Mouse (Mus musculus) kidney, embryonic 16.5 days (tissue): ENCODE measurements around the gene Nutf2. TPM values are rescaled to one million over a fixed set of nuclear protein-coding genes. Genes with fewer than 3 reads are reported as not detected.
A peak's percentile ranks its signal among the peaks of the same experiment; 100 is the strongest.

ENCODE experiments used
- ATAC-seq: fragments of 200-750 bp; cut with Nextera tagmentation; 2 replicates; pipeline ENCODE4 v1.8.0; 2017; ENCODE audit warnings: moderate TSS enrichment; ENCODE audit not compliant: low FRiP score, low TSS enrichment
- H3K27ac ChIP-seq: fragments of 300-500 bp; sonication (generic); 2 replicates; pipeline ENCODE4 v1.5.1; 2014; ENCODE audit warnings: low read length
- H3K27me3 ChIP-seq: fragments of 300-500 bp; sonication (generic); 2 replicates; pipeline ENCODE4 v1.6.1; 2014; ENCODE audit warnings: low read length, control low read depth, mixed read lengths; ENCODE audit not compliant: insufficient read depth
- H3K36me3 ChIP-seq: fragments of 300-500 bp; sonication (generic); 2 replicates; pipeline ENCODE4 v1.6.1; 2014; ENCODE audit warnings: low read length, control low read depth, mixed read lengths; ENCODE audit not compliant: insufficient read depth
- H3K4me1 ChIP-seq: fragments of 300-500 bp; sonication (generic); 2 replicates; pipeline ENCODE4 v1.6.1; 2014; ENCODE audit warnings: low read length, control low read depth, mixed read lengths; ENCODE audit not compliant: insufficient read depth
- H3K4me2 ChIP-seq: fragments of 300-500 bp; sonication (generic); replicated peaks from 2 replicates; pipeline ENCODE4 v1.6.1; 2014; ENCODE audit warnings: low read depth, low read length
- H3K4me3 ChIP-seq: fragments of 300-500 bp; sonication (generic); 2 replicates; pipeline ENCODE4 v1.5.1; 2014; ENCODE audit warnings: mild to moderate bottlenecking, low read length
- H3K9ac ChIP-seq: fragments of 300-500 bp; sonication (generic); replicated peaks from 2 replicates; pipeline ENCODE4 v1.6.1; 2014; ENCODE audit warnings: low read length
- H3K9me3 ChIP-seq: fragments of 300-500 bp; sonication (generic); 2 replicates; pipeline ENCODE4 v1.6.1; 2016; ENCODE audit warnings: low read length, control low read depth
- WGBS: fragments of 180-500 bp; shearing (Covaris S2); extraction: QIAGEN DNeasy Blood & Tissue Kit; methylation state at CpG from one replicate; pipeline ENCODE4 v1.1.7; 2014; 5-methylcytosine and 5-hydroxymethylcytosine counted together
- polyA plus RNA-seq: library from polyadenylated mRNA; unstranded; fragments of >200 nt; fragmentation: Nextera tagmentation; extraction: Ambion mirVana; gene quantifications from 2 replicates; pipeline ENCODE4 v1.2.1, GENCODE M21; 2015

The Nutf2 gene
- polyA plus RNA-seq, 1 experiment from 2014 or later = 242 TPM

DNA sequence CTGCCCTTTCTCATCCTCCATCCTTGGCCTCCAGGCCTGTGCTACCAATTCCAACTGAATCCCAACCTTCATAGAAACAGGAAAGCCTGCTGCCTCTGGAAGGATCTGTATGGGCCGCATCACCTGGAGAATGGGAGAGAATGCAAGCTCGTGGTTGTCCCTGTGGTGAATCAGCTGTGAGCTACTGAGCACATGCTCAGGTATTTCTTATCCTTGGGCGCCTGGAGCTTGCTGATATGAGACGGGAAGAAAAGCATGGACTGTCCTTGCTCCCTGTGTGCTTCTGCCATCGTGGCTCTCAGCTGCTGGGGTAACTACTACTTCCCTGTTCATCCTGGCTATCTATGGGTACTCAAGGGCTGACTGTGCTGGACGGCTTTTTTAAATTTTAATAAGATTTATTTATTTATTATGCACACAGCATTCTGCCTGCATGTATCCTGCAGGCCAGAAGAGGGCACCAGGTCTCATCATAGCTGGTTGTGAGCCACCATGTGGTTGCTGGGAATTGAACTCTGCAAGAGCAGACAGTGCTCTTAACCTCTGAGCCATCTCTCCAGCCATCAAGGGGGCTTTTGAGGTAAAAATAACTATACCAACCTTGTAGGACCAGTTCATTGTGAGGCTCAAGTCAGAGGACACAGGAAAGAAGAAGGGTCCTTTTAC lies 6.1 kb downstream of the Nutf2 start:
- Histone ChIP-seq H3K4me3 (no peak overlapping the region), H3K9ac (no peak overlapping the region), H3K36me3 (peaks cover 44% of the 10 kb centered on the region), H3K27ac (no peak overlapping the region), H3K9me3 (no peaks in the 10 kb centered on the region), H3K4me1 (peaks cover 11% of the 10 kb centered on the region), H3K27me3 (no peaks in the 10 kb centered on the region), H3K4me2 (no peak overlapping the region)
- WGBS = 80% methylated on average over 6 of the region's 6 CpGs
- ATAC-seq = no peak

DNA sequence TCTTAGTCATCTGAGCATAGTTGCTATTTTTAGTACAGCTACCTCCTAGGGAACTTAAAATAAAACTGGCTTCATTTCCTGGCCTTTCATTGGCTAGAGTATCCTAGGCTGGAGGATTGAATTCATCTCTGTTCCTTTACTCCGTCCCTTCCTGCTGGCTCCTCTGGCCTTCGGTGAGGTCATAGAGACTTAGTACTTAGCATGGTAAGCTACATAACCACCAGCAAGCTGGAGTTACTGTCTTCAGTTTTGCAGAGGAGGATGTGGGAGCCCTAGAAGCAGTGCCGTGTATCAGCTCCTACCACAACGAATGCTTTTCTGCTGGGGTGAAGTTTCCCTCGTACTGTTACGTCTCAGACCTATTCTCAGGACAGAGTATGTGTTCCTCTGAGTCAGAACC lies 13.9 kb downstream of the Nutf2 start:
- no peak overlapping the region for H3K4me3 ChIP-seq
- H3K9me3 ChIP-seq = no peaks in the 10 kb centered on the region
- H3K4me2 ChIP-seq = no peak overlapping the region
- no peaks in the 10 kb centered on the region for H3K4me1 ChIP-seq
- H3K27ac ChIP-seq = peak overlapping the region; percentile 61; the same call in 1 of the 2 replicates
- no peaks in the 10 kb centered on the region for H3K27me3 ChIP-seq
- ATAC-seq = no peak
- peaks cover 63% of the 10 kb centered on the region for H3K36me3 ChIP-seq
- WGBS = 80% methylated on average over 6 of the region's 6 CpGs
- no peak overlapping the region for H3K9ac ChIP-seq

DNA sequence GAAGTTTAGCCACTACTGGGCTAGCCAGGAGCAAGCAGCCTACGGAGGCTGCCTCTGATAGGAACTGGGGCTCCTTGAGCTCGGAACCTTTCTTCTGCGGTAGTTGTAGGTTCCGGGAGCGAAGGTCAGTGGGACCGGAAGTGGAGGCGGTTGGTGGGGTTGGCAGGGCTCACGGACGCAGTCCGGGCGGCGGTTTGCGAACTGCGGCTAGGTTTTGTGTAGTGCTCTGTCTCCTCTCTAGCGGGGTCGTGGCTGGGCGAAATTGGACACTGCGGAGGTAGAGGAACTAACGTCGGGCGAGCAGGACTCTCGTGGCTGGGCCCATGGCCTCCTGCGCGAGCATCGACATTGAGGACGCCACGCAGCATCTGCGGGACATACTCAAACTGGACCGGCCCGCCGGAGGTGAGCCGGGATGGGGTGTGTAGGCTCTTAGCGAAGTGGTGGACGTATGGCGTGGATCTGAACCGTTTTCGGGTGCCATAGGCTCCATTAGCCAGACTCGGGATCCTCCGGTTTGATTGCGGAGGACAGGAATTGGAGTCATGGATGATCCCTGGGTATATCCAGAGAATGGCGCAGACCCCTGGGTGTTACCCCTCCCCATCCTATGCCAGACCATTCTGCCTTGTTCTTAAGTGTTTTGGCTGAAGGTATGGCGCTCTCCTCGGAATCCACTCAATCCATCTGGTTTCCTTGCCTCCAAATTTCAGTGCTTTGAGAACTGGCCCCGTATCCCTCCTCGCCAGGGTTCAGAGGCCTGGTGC lies 20.6 kb downstream of the Nutf2 start, which contains the start of gene Edc4:
TSS of gene Edc4 (plus strand) at position 128 of the 767 bp plus-strand sequence.
- peak; percentile 84 for ATAC-seq
- H3K27me3 ChIP-seq = no peaks in the 10 kb centered on the region
- H3K9me3 ChIP-seq = no peaks in the 10 kb centered on the region
- WGBS = under 1% methylated on average over 45 of the region's 45 CpGs
- peaks cover 46% of the 10 kb centered on the region for H3K36me3 ChIP-seq
- peak within 1 kb of the TSS; percentile 44; the same call in 1 of the 2 replicates for H3K27ac ChIP-seq
- peak within 1 kb of the TSS; percentile 87 for H3K4me2 ChIP-seq
- peak within 1 kb of the TSS; percentile 92 for H3K9ac ChIP-seq
- H3K4me1 ChIP-seq = peaks cover 18% of the 10 kb centered on the region
- peak within 1 kb of the TSS; percentile 85 for H3K4me3 ChIP-seq

DNA sequence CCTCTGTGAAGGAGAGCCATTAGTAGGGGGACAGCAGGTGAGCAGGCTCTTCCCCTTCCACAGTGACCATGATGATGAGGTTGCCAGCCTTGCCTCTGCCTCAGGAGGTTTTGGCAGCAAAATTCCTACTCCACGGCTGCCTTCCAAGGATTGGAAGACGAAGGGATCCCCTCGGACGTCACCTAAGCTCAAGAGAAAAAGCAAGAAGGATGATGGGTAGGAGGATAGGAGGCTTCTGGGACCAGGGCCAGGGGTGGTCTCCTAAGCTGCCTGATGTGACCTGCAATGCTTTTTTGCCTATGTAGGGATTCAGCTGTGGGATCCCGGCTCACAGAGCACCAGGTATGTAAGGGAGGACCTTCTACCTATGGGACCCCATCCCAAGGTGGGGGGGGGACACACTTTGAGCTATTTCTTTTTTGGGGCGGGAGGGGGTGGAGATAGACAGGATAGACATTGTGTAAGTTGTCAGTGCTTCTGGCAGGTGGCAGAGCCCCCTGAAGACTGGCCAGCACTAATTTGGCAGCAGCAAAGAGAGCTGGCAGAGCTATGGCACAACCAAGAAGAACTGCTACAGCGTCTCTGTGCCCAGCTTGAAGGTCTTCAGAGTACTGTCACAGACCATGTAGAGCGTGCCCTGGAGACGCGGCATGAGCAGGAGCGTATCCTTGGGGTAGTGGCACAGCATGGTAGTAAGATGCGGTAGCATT lies 29.5 kb downstream of the Nutf2 start:
- Histone ChIP-seq H3K4me3 (no peak overlapping the region), H3K9ac (no peak overlapping the region), H3K36me3 (peaks cover 76% of the 10 kb centered on the region), H3K4me2 (no peak overlapping the region), H3K27ac (no peak overlapping the region), H3K27me3 (no peaks in the 10 kb centered on the region), H3K9me3 (no peaks in the 10 kb centered on the region), H3K4me1 (peaks cover 3% of the 10 kb centered on the region; the same call in 1 of the 2 replicates)
- WGBS = 93% methylated on average over 12 of the region's 12 CpGs
- no peak for ATAC-seq

DNA sequence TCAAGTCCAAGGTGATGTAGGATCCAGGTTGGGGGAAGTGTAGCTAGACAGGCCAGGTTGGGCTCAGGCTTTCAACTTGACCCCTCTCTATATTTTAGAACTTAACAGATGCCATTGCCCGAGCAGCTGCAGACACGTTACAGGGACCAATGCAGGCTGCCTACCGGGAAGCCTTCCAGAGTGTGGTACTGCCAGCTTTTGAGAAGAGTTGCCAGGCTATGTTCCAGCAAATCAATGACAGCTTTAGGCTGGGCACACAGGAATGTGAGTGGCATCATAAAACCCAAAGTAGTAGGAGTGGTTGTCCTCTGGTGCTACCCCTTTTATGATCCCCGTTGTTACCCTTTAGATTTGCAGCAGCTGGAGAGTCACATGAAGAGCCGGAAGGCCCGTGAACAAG lies 30.5 kb downstream of the Nutf2 start:
- ATAC-seq = no peak
- Histone ChIP-seq H3K27ac (no peak overlapping the region), H3K9ac (no peak overlapping the region), H3K36me3 (peaks cover 66% of the 10 kb centered on the region), H3K27me3 (no peaks in the 10 kb centered on the region), H3K4me1 (peaks cover 3% of the 10 kb centered on the region; the same call in 1 of the 2 replicates), H3K4me3 (no peak overlapping the region), H3K4me2 (no peak overlapping the region), H3K9me3 (no peaks in the 10 kb centered on the region)
- 72% methylated on average over 6 of the region's 6 CpGs for WGBS

- WGBS = 80% methylated on average over 6 of the region's 6 CpGs
Observed at GRCm38 (mm10) chr8:105892432-105892831, 32.1 kb downstream of the Nutf2 start.

DNA sequence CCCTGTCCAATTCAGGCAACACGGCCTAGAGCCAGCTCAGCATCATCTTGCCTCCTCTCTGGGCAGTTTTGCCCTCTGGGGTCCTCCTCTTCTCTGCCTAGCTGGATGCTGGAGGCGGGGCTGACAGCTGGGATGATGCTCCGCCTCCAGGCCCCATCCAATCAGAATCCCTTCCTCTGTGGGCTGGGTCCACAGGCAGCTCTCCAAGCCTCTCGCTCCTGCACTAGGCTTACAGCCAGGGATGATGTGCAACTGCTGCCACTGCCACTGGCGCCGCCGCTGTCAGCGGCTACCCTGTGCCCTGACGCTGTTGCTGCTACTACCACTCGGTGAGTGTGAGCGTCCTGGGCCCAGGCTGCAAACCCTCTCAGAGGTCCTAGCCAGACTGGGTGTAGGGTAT lies 33.0 kb downstream of the Nutf2 start, which contains the start of gene Nrn1l:
TSS of gene Nrn1l (plus strand) at position 229 of the 400 bp plus-strand sequence.
- no peaks in the 10 kb centered on the region for H3K27me3 ChIP-seq
- peak; percentile 90 for ATAC-seq
- WGBS = 5% methylated on average over 11 of the region's 11 CpGs
- no peak within 1 kb of the TSS for H3K4me3 ChIP-seq
- H3K9me3 ChIP-seq = no peaks in the 10 kb centered on the region
- peaks cover 3% of the 10 kb centered on the region; the same call in 1 of the 2 replicates for H3K4me1 ChIP-seq
- H3K9ac ChIP-seq = no peak within 1 kb of the TSS
- no peak within 1 kb of the TSS for H3K4me2 ChIP-seq
- H3K36me3 ChIP-seq = peaks cover 42% of the 10 kb centered on the region
- H3K27ac ChIP-seq = no peak within 1 kb of the TSS

More at GRCm38 (mm10) chr8:105892432-105892831, 32.1 kb downstream of the Nutf2 start:
- no peak for ATAC-seq
- H3K36me3 ChIP-seq = peaks cover 51% of the 10 kb centered on the region
- H3K4me3 ChIP-seq = no peak overlapping the region
- no peaks in the 10 kb centered on the region for H3K27me3 ChIP-seq
- H3K9me3 ChIP-seq = no peaks in the 10 kb centered on the region
- no peak overlapping the region for H3K27ac ChIP-seq
- H3K4me1 ChIP-seq = peaks cover 3% of the 10 kb centered on the region; the same call in 1 of the 2 replicates
- H3K9ac ChIP-seq = no peak overlapping the region
- H3K4me2 ChIP-seq = no peak overlapping the region

DNA sequence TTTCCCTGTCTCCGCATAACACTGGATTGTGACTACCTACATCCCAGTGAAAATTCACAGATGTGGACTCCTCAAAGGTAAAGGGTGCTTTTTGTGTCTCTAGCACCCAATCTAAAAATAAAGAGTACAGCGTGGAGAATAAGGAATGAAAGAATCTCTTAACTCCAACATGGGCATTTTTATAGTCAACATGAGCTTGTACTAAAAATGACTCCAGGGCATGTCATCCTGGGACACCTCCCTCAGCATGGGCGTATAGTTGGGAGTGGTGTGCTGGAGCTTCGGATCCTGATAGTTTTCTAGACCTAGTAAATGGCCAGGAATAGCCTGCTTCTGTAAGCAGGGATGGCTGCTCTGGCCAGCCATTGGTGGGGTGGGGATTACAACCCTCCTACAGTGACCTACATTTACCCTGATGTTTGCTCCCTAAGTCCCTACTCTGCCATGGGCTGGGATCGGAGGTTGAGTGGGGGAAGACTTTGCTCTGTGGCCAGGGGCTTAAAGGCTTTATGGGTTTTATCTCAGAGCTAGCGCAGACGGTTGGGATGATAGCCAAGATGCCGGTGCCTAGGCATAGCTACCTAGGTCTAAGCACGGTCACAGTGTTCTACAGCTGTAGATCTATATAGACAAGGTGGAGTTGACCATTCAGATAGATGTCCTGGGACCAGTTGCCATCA lies 37.6 kb downstream of the Nutf2 start:
- H3K27ac ChIP-seq = no peak overlapping the region
- H3K9ac ChIP-seq = no peak overlapping the region
- no peak for ATAC-seq
- WGBS = 85% methylated on average over 9 of the region's 9 CpGs
- H3K4me3 ChIP-seq = no peak overlapping the region
- H3K27me3 ChIP-seq = no peaks in the 10 kb centered on the region
- H3K4me2 ChIP-seq = no peak overlapping the region
- no peaks in the 10 kb centered on the region for H3K36me3 ChIP-seq
- H3K4me1 ChIP-seq = peaks cover 15% of the 10 kb centered on the region
- no peaks in the 10 kb centered on the region for H3K9me3 ChIP-seq

DNA sequence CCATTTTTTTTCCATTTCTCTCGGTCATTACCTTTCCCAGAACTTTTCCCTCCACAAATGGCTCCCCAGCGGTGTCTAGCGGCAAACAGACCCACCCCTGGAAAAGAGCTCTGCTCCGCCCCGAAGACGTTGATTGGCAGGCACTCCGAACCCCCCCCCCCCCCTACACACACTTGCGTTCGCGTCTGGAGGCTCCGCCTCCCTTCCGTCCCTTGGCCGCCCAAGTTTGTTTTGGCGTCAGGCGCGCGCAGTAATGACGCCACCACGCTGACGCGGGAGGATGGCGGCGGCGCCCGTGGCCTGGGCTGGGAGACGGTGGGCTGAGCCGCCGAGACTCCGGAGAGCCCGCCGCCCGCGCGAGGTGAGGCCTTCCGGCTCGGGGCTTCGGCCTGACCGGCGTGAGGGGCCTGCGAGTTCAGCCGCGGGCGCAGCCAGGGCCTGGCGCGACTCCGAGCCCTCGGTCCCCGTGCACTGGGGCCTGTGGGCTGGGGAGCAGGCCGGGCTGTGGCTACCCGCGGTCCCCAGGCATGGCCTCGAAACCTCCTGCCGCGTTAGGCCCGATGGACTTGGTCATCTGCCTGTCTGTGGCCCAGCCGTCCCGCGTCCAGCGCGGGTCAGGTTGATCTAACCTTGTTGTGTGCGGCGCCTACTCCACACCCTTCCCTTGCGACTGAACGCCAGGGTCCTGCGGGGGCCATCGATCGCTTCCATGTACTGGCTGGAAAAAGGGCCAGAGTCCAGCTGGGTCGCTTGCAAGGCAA lies 40.0 kb downstream of the Nutf2 start, which contains the start of gene Pskh1:
TSS of gene Pskh1 (plus strand) at position 262 of the 761 bp plus-strand sequence.
- Histone ChIP-seq H3K9ac (peak within 1 kb of the TSS; percentile 95), H3K4me2 (peak within 1 kb of the TSS; percentile 87), H3K9me3 (no peaks in the 10 kb centered on the region), H3K4me3 (peak within 1 kb of the TSS; percentile 87), H3K27me3 (no peaks in the 10 kb centered on the region), H3K27ac (peak within 1 kb of the TSS; percentile 91), H3K4me1 (peaks cover 12% of the 10 kb centered on the region), H3K36me3 (no peaks in the 10 kb centered on the region)
- WGBS = under 1% methylated on average over 57 of the region's 68 CpGs
- ATAC-seq = peak; percentile 97
